Mouse (Mus musculus) liver, postnatal 0 days (tissue): Measurements from ENCODE around the gene Rps8. TPM values are rescaled to one million over a fixed set of nuclear protein-coding genes. Genes with fewer than 3 reads are reported as not detected.
"Not testable (repeated sequence)": the region's sequence is repeated elsewhere in the genome, so short reads cannot be mapped to it uniquely, and the experiment has no call there.

Source experiments
- ATAC-seq: fragments of 200-750 bp; cut with Nextera tagmentation; 2 replicates; pipeline ENCODE4 v1.8.0; 2017; ENCODE audit warnings: mild to moderate bottlenecking, moderate library complexity
- DNase-seq: peaks from one replicate; pipeline ENCODE4 v3.0.0-alpha.2; 2016
- H3K27ac ChIP-seq: fragments of 300-500 bp; sonication (generic); 2 replicates; pipeline ENCODE4 v1.5.1; 2014; ENCODE audit warnings: antibody characterized with exemption, moderate library complexity, mild to moderate bottlenecking, low read depth
- H3K27me3 ChIP-seq: fragments of 300-500 bp; sonication (generic); 2 replicates; pipeline ENCODE4 v1.6.1; 2014; ENCODE audit warnings: low read length, control low read depth, mixed read lengths; ENCODE audit not compliant: insufficient read depth
- H3K36me3 ChIP-seq: fragments of 300-500 bp; sonication (generic); replicated peaks from 2 replicates; pipeline ENCODE4 v1.6.1; 2014; ENCODE audit warnings: mild to moderate bottlenecking, control low read depth, low read length, moderate library complexity, mixed read lengths; ENCODE audit not compliant: insufficient read depth
- H3K4me1 ChIP-seq: fragments of 300-500 bp; sonication (generic); 2 replicates; pipeline ENCODE4 v1.6.1; 2014; ENCODE audit warnings: antibody characterized with exemption, mild to moderate bottlenecking, control low read depth; ENCODE audit not compliant: insufficient read depth
- H3K4me2 ChIP-seq: fragments of 300-500 bp; sonication (generic); 2 replicates; pipeline ENCODE4 v1.6.1; 2014; ENCODE audit warnings: low read depth, mild to moderate bottlenecking, low read length, moderate library complexity, mixed read lengths
- H3K4me3 ChIP-seq: fragments of 300-500 bp; sonication (generic); 2 replicates; pipeline ENCODE4 v1.5.1; 2014; ENCODE audit warnings: low read depth, low read length
- H3K9ac ChIP-seq: fragments of 300-500 bp; sonication (generic); replicated peaks from 2 replicates; pipeline ENCODE4 v1.6.1; 2014; ENCODE audit warnings: mild to moderate bottlenecking, moderate library complexity
- H3K9me3 ChIP-seq: fragments of 300-500 bp; sonication (generic); 2 replicates; pipeline ENCODE4 v1.6.1; 2016; ENCODE audit warnings: mild to moderate bottlenecking, control low read depth, low read length, mixed read lengths
- CTCF ChIP-seq: sonication (generic); IDR thresholded peaks from 2 replicates; pipeline ENCODE4 v1.5.1; 2016; ENCODE audit warnings: antibody characterized with exemption, low read depth
- EP300 ChIP-seq: IDR thresholded peaks from 2 replicates; pipeline ENCODE4 v1.6.1; 2016; ENCODE audit warnings: antibody characterized with exemption, low read depth, mild to moderate bottlenecking
- WGBS: fragments of 180-500 bp; shearing (Covaris S2); extraction: QIAGEN DNeasy Blood & Tissue Kit; methylation state at CpG from one replicate; pipeline ENCODE4 v1.1.7; 2014; ENCODE audit not compliant: insufficient replicate concordance; 5-methylcytosine and 5-hydroxymethylcytosine counted together
- polyA plus RNA-seq: library from polyadenylated mRNA; unstranded; fragments of >200 nt; fragmentation: Nextera tagmentation; extraction: Ambion mirVana; gene quantifications from 2 replicates; pipeline ENCODE4 v1.2.1, GENCODE M21; 2015

Rps8 gene
- polyA plus RNA-seq, 1 experiment from 2014 or later, result 557 TPM

GRCm38 (mm10) chr4:117189856-117190543 lies 34.0 kb upstream of the Rps8 start:
- peak overlapping the region; percentile 49 for H3K4me3 ChIP-seq
- peak overlapping the region; percentile 70 for H3K4me2 ChIP-seq
- peak; percentile 40 for DNase-seq
- whole genome bisulfite sequencing, result 1% methylated on average over 9 of the region's 9 CpGs
- peak; percentile 63; the same call in 1 of the 2 replicates for TF ChIP-seq EP300
- TF ChIP-seq CTCF, result no peak
- no peaks in the 10 kb centered on the region for H3K36me3 ChIP-seq
- no peaks in the 10 kb centered on the region for H3K27me3 ChIP-seq
- peak overlapping the region; percentile 69 for H3K9ac ChIP-seq
- no peaks in the 10 kb centered on the region for H3K9me3 ChIP-seq
- ATAC-seq, result peak; percentile 90
- H3K4me1 ChIP-seq, result peaks cover 3% of the 10 kb centered on the region; the same call in 1 of the 2 replicates
- H3K27ac ChIP-seq, result peak overlapping the region; percentile 83

GRCm38 (mm10) chr4:117189382-117189855 lies 33.4 kb upstream of the Rps8 start:
- peak; percentile 70 for ATAC-seq
- TF ChIP-seq EP300 (0 out of 2 replicates have a peak, but pooled peaks have one; percentile 69), CTCF (peak; percentile 88)
- Histone ChIP-seq H3K27ac (peak overlapping the region; percentile 83), H3K4me1 (peaks cover 3% of the 10 kb centered on the region; the same call in 1 of the 2 replicates), H3K9ac (peak overlapping the region; percentile 69), H3K4me3 (peak overlapping the region; percentile 49), H3K27me3 (no peaks in the 10 kb centered on the region), H3K9me3 (no peaks in the 10 kb centered on the region), H3K36me3 (no peaks in the 10 kb centered on the region), H3K4me2 (peak overlapping the region; percentile 70)
- peak; percentile 88 for DNase-seq
- under 1% methylated on average over 16 of the region's 16 CpGs for WGBS

GRCm38 (mm10) chr4:117188969-117189368 lies 32.9 kb upstream of the Rps8 start:
- ATAC-seq (no peak), DNase-seq (no peak)
- peak overlapping the region; percentile 69 for H3K9ac ChIP-seq
- H3K27ac ChIP-seq, result peak overlapping the region; percentile 83
- no peaks in the 10 kb centered on the region for H3K27me3 ChIP-seq
- peaks cover 3% of the 10 kb centered on the region; the same call in 1 of the 2 replicates for H3K4me1 ChIP-seq
- H3K36me3 ChIP-seq, result no peaks in the 10 kb centered on the region
- 55% methylated on average over 3 of the region's 3 CpGs for WGBS
- peak overlapping the region; percentile 49 for H3K4me3 ChIP-seq
- H3K9me3 ChIP-seq, result no peaks in the 10 kb centered on the region
- no peak for TF ChIP-seq CTCF
- no peak for TF ChIP-seq EP300
- peak overlapping the region; percentile 70 for H3K4me2 ChIP-seq

GRCm38 (mm10) chr4:117182759-117183096 lies 26.7 kb upstream of the Rps8 start:
- peak overlapping the region; percentile 68; the same call in 1 of the 2 replicates for H3K27ac ChIP-seq
- WGBS, result 15% methylated on average over 9 of the region's 9 CpGs

GRCm38 (mm10) chr4:117181863-117182758 lies 26.1 kb upstream of the Rps8 start, which contains the start of gene Kif2c:
TSS of gene Kif2c (minus strand) at chr4:117182639.
- H3K9me3 ChIP-seq, result no peaks in the 10 kb centered on the region
- 0 out of 2 replicates have a peak, but pooled peaks cover 5% of the 10 kb centered on the region for H3K4me1 ChIP-seq
- DNase-seq, result peak; percentile 94
- peak; percentile 99 for ATAC-seq
- no peaks in the 10 kb centered on the region for H3K27me3 ChIP-seq
- H3K36me3 ChIP-seq, result peaks cover 22% of the 10 kb centered on the region
- peak within 1 kb of the TSS; percentile 85 for H3K4me2 ChIP-seq
- peak within 1 kb of the TSS; percentile 68; the same call in 1 of the 2 replicates for H3K27ac ChIP-seq
- 2% methylated on average over 40 of the region's 42 CpGs for WGBS
- peak; percentile 9; the same call in 1 of the 2 replicates for TF ChIP-seq EP300
- no peak for TF ChIP-seq CTCF
- H3K9ac ChIP-seq, result peak within 1 kb of the TSS; percentile 68
- peak within 1 kb of the TSS; percentile 74 for H3K4me3 ChIP-seq

More at GRCm38 (mm10) chr4:117182759-117183096, 26.7 kb upstream of the Rps8 start:
- peak; percentile 65 for ATAC-seq
- not testable (repeated sequence) for DNase-seq, H3K9me3 ChIP-seq, H3K4me1 ChIP-seq, H3K27me3 ChIP-seq
- Histone ChIP-seq H3K4me2 (peak overlapping the region; percentile 85), H3K36me3 (peaks cover 16% of the 10 kb centered on the region), H3K4me3 (peak overlapping the region; percentile 74), H3K9ac (peak overlapping the region; percentile 44; the same call in 1 of the 2 replicates)

GRCm38 (mm10) chr4:117169936-117170335 lies 13.9 kb upstream of the Rps8 start:
- no peaks in the 10 kb centered on the region for H3K4me1 ChIP-seq
- no peaks in the 10 kb centered on the region for H3K27me3 ChIP-seq
- H3K27ac ChIP-seq, result no peak overlapping the region
- 71% methylated on average over 5 of the region's 5 CpGs for WGBS
- H3K4me3 ChIP-seq, result no peak overlapping the region
- ATAC-seq, result peak; percentile 54; the same call in 1 of the 2 replicates
- TF ChIP-seq CTCF (no peak), EP300 (no peak)
- H3K36me3 ChIP-seq, result peaks cover 76% of the 10 kb centered on the region
- H3K9me3 ChIP-seq, result no peaks in the 10 kb centered on the region
- H3K4me2 ChIP-seq, result no peak overlapping the region
- H3K9ac ChIP-seq, result no peak overlapping the region
- DNase-seq, result no peak
